Mouse (Mus musculus): ENCODE data around the gene Ms4a4c. TPM values are rescaled to one million over a fixed set of nuclear protein-coding genes. Genes with fewer than 3 reads are reported as not detected.
"Not testable (repeated sequence)": the region's sequence is repeated elsewhere in the genome, so short reads cannot be mapped to it uniquely, and the experiment has no call there.

Gene Ms4a4c
- total RNA-seq (2017) = 7.3 and 25.8 TPM in 2 replicates

GRCm38 (mm10) chr19:11404527-11404926, at the start of gene Ms4a4c:
Ms4a4c (plus strand) TSS chr19:11404770.
- ATAC-seq (replicated peaks; ENCODE audit: low read depth, poor library complexity, severe bottlenecking) = 0 out of 2 replicates have a peak, but pooled peaks have one; percentile 42

- ATAC-seq (replicated peaks; ENCODE audit: low read depth, poor library complexity, severe bottlenecking) = peak; percentile 76
Measured at GRCm38 (mm10) chr19:11355730-11356129, 48.8 kb upstream of the Ms4a4c start.

- ATAC-seq (replicated peaks; ENCODE audit: low read depth, poor library complexity, severe bottlenecking) = peak; percentile 68
Measured at GRCm38 (mm10) chr19:11360106-11360505, 44.5 kb upstream of the Ms4a4c start.

GRCm38 (mm10) chr19:11362002-11362401, 42.6 kb upstream of the Ms4a4c start:
- 0 out of 2 replicates have a peak, but pooled peaks have one; percentile 42 for ATAC-seq (replicated peaks; ENCODE audit: low read depth, poor library complexity, severe bottlenecking)

GRCm38 (mm10) chr19:11368310-11368709, 36.3 kb upstream of the Ms4a4c start:
- 0 out of 2 replicates have a peak, but pooled peaks have one; percentile 29 for ATAC-seq (replicated peaks; ENCODE audit: low read depth, poor library complexity, severe bottlenecking)

GRCm38 (mm10) chr19:11371181-11371580, 33.4 kb upstream of the Ms4a4c start:
- ATAC-seq (replicated peaks; ENCODE audit: low read depth, poor library complexity, severe bottlenecking) = no peak

- ATAC-seq (replicated peaks; ENCODE audit: low read depth, poor library complexity, severe bottlenecking) = no peak
Measured at GRCm38 (mm10) chr19:11375273-11375672, 29.3 kb upstream of the Ms4a4c start, which contains the start of gene Ms4a4a. Ms4a4a (plus strand) TSS chr19:11375523.

GRCm38 (mm10) chr19:11376399-11376798, 28.2 kb upstream of the Ms4a4c start:
- 0 out of 2 replicates have a peak, but pooled peaks have one; percentile 39 for ATAC-seq (replicated peaks; ENCODE audit: low read depth, poor library complexity, severe bottlenecking)

- no peak for ATAC-seq (replicated peaks; ENCODE audit: low read depth, poor library complexity, severe bottlenecking)
Measured at GRCm38 (mm10) chr19:11387109-11387508, 17.5 kb upstream of the Ms4a4c start.

GRCm38 (mm10) chr19:11387685-11388084, 16.9 kb upstream of the Ms4a4c start:
- ATAC-seq (replicated peaks; ENCODE audit: low read depth, poor library complexity, severe bottlenecking) = no peak

- ATAC-seq (replicated peaks; ENCODE audit: low read depth, poor library complexity, severe bottlenecking) = no peak
Measured at GRCm38 (mm10) chr19:11388949-11389348, 15.6 kb upstream of the Ms4a4c start.

- ATAC-seq (replicated peaks; ENCODE audit: low read depth, poor library complexity, severe bottlenecking) = no peak
Measured at GRCm38 (mm10) chr19:11395769-11396168, 8.8 kb upstream of the Ms4a4c start.

- ATAC-seq (replicated peaks; ENCODE audit: low read depth, poor library complexity, severe bottlenecking) = no peak
Measured at GRCm38 (mm10) chr19:11407428-11407827, 2.9 kb downstream of the Ms4a4c start.

- ATAC-seq (replicated peaks; ENCODE audit: low read depth, poor library complexity, severe bottlenecking) = no peak
Measured at GRCm38 (mm10) chr19:11408591-11408990, 4.0 kb downstream of the Ms4a4c start.

- ATAC-seq (replicated peaks; ENCODE audit: low read depth, poor library complexity, severe bottlenecking) = peak; percentile 42; the same call in 1 of the 2 replicates
Measured at GRCm38 (mm10) chr19:11411640-11412039, 7.1 kb downstream of the Ms4a4c start.

GRCm38 (mm10) chr19:11414084-11414483, 9.5 kb downstream of the Ms4a4c start:
- no peak for ATAC-seq (replicated peaks; ENCODE audit: low read depth, poor library complexity, severe bottlenecking)

- ATAC-seq (replicated peaks; ENCODE audit: low read depth, poor library complexity, severe bottlenecking) = no peak
Measured at GRCm38 (mm10) chr19:11415581-11415980, 11.0 kb downstream of the Ms4a4c start.

- not testable (repeated sequence) for ATAC-seq (replicated peaks; ENCODE audit: low read depth, poor library complexity, severe bottlenecking)
Measured at GRCm38 (mm10) chr19:11418865-11419264, 14.3 kb downstream of the Ms4a4c start.

- ATAC-seq (replicated peaks; ENCODE audit: low read depth, poor library complexity, severe bottlenecking) = peak; percentile 99
Measured at GRCm38 (mm10) chr19:11431209-11431608, 26.6 kb downstream of the Ms4a4c start.

GRCm38 (mm10) chr19:11435058-11435834, 30.7 kb downstream of the Ms4a4c start:
- no peak for ATAC-seq (replicated peaks; ENCODE audit: low read depth, poor library complexity, severe bottlenecking)

- no peak for ATAC-seq (replicated peaks; ENCODE audit: low read depth, poor library complexity, severe bottlenecking)
Measured at GRCm38 (mm10) chr19:11443338-11443737, 38.8 kb downstream of the Ms4a4c start, which contains the start of gene Ms4a4b. Ms4a4b (plus strand) TSS chr19:11443553.

All from common myeloid progenitor, adult 5-6 weeks (primary cell).